Mouse (Mus musculus) kidney, postnatal 0 days (tissue): ENCODE data around the gene Ncan. TPM values are rescaled to one million over a fixed set of nuclear protein-coding genes. Genes with fewer than 3 reads are reported as not detected.
"Not testable (repeated sequence)": the region's sequence is repeated elsewhere in the genome, so short reads cannot be mapped to it uniquely, and the experiment has no call there.

Experiments used
- ATAC-seq: fragments of 200-750 bp; cut with Nextera tagmentation; replicated peaks from 2 replicates; pipeline ENCODE4 v1.8.0; 2017; ENCODE audit warnings: low read depth, moderate number of reproducible peaks, moderate TSS enrichment, moderate library complexity; ENCODE audit not compliant: low FRiP score
- DNase-seq: peaks from one replicate; pipeline ENCODE4 v3.0.0-alpha.2; 2016; ENCODE audit warnings: low spot score
- H3K27ac ChIP-seq: fragments of 300-500 bp; sonication (generic); 2 replicates; pipeline ENCODE4 v1.5.1; 2014; ENCODE audit warnings: mild to moderate bottlenecking
- H3K27me3 ChIP-seq: fragments of 300-500 bp; sonication (generic); 2 replicates; pipeline ENCODE4 v1.6.1; 2014; ENCODE audit warnings: low read length, mixed read lengths; ENCODE audit not compliant: insufficient read depth
- H3K36me3 ChIP-seq: fragments of 300-500 bp; sonication (generic); 2 replicates; pipeline ENCODE4 v1.6.1; 2014; ENCODE audit warnings: low read length, mixed read lengths; ENCODE audit not compliant: insufficient read depth
- H3K4me1 ChIP-seq: fragments of 300-500 bp; sonication (generic); replicated peaks from 2 replicates; pipeline ENCODE4 v1.6.1; 2014; ENCODE audit warnings: antibody characterized with exemption, low read length, mixed read lengths; ENCODE audit not compliant: insufficient read depth
- H3K4me2 ChIP-seq: fragments of 300-500 bp; sonication (generic); 2 replicates; pipeline ENCODE4 v1.6.1; 2014; ENCODE audit warnings: mild to moderate bottlenecking, low read length, moderate library complexity, mixed read lengths
- H3K4me3 ChIP-seq: fragments of 300-500 bp; sonication (generic); replicated peaks from 2 replicates; pipeline ENCODE4 v1.5.1; 2014; ENCODE audit warnings: low read depth, low read length
- H3K9ac ChIP-seq: fragments of 300-500 bp; sonication (generic); 2 replicates; pipeline ENCODE4 v1.6.1; 2014; ENCODE audit warnings: low read depth, low read length
- H3K9me3 ChIP-seq: fragments of 300-500 bp; sonication (generic); replicated peaks from 2 replicates; pipeline ENCODE4 v1.6.1; 2016; ENCODE audit warnings: low read length, inconsistent platforms, mixed read lengths
- CTCF ChIP-seq: IDR thresholded peaks from 2 replicates; pipeline ENCODE4 v1.5.1; 2016; ENCODE audit warnings: antibody characterized with exemption, low read depth, mild to moderate bottlenecking, moderate library complexity
- WGBS: fragments of 180-500 bp; shearing (Covaris S2); extraction: QIAGEN DNeasy Blood & Tissue Kit; methylation state at CpG from one replicate; pipeline ENCODE4 v1.1.7; 2014; 5-methylcytosine and 5-hydroxymethylcytosine counted together
- polyA plus RNA-seq: library from polyadenylated mRNA; unstranded; fragments of >200 nt; fragmentation: Nextera tagmentation; extraction: Ambion mirVana; gene quantifications from 2 replicates; pipeline ENCODE4 v1.2.1, GENCODE M21; 2015

Ncan gene
- polyA plus RNA-seq, 1 experiment from 2014 or later, result 0.03 TPM

GRCm38 (mm10) chr8:70073682-70074081, 47.0 kb downstream of the Ncan start:
- no peaks in the 10 kb centered on the region for H3K4me1 ChIP-seq
- H3K4me3 ChIP-seq, result no peak overlapping the region
- H3K9me3 ChIP-seq, result no peaks in the 10 kb centered on the region
- TF ChIP-seq CTCF, result no peak
- peaks cover 23% of the 10 kb centered on the region for H3K36me3 ChIP-seq
- no peak overlapping the region for H3K4me2 ChIP-seq
- H3K27ac ChIP-seq, result no peak overlapping the region
- H3K27me3 ChIP-seq, result no peaks in the 10 kb centered on the region
- DNase-seq, result no peak
- WGBS, result 78% methylated on average over 1 of the region's 1 CpGs
- no peak for ATAC-seq
- H3K9ac ChIP-seq, result no peak overlapping the region

DNA sequence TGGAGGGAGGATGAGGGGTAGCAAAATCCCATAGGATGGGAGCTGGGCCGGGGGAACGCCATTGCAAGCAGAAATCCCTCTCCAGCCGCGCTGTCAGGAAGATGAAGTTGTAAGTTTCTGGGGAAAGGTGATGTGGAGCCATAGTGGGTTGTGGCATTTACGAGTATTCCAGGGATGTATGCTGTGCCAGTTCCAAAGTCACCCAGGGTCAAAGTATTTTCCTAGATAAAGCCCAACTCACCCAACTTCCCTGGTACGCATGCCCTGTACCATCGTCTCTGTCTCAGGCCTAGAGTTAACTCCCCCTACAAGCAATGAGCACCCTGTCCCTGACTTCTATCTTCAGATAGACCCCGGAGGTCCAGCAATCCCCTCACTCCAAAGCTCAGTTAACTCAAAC, 47.6 kb downstream of the Ncan start:
- Histone ChIP-seq H3K36me3 (peaks cover 27% of the 10 kb centered on the region), H3K9me3 (no peaks in the 10 kb centered on the region), H3K4me1 (no peaks in the 10 kb centered on the region), H3K27ac (no peak overlapping the region), H3K4me3 (no peak overlapping the region), H3K4me2 (peak overlapping the region; percentile 57), H3K9ac (peak overlapping the region; percentile 40; the same call in 1 of the 2 replicates), H3K27me3 (no peaks in the 10 kb centered on the region)
- 65% methylated on average over 8 of the region's 8 CpGs for WGBS
- TF ChIP-seq CTCF, result no peak
- DNase-seq (no peak), ATAC-seq (no peak)

- Histone ChIP-seq H3K4me1 (no peaks in the 10 kb centered on the region), H3K4me3 (no peak within 1 kb of the TSS), H3K9me3 (no peaks in the 10 kb centered on the region), H3K27me3 (no peaks in the 10 kb centered on the region), H3K9ac (peak within 1 kb of the TSS; percentile 40; the same call in 1 of the 2 replicates), H3K36me3 (peaks cover 28% of the 10 kb centered on the region), H3K4me2 (peak within 1 kb of the TSS; percentile 57), H3K27ac (no peak within 1 kb of the TSS)
- 10% methylated on average over 21 of the region's 27 CpGs for WGBS
- peak; percentile 81 for ATAC-seq
- TF ChIP-seq CTCF, result no peak
- peak; percentile 45 for DNase-seq
Observed at GRCm38 (mm10) chr8:70072441-70073069, 48.1 kb downstream of the Ncan start, which contains the start of gene Tm6sf2. Tm6sf2 (plus strand) TSS chr8:70072924.

- H3K27me3 ChIP-seq, result no peaks in the 10 kb centered on the region
- no peaks in the 10 kb centered on the region for H3K4me1 ChIP-seq
- DNase-seq (no peak), ATAC-seq (peak; percentile 57)
- peaks cover 29% of the 10 kb centered on the region for H3K36me3 ChIP-seq
- no peak overlapping the region for H3K27ac ChIP-seq
- no peak overlapping the region for H3K4me2 ChIP-seq
- WGBS, result 78% methylated on average over 2 of the region's 2 CpGs
- no peaks in the 10 kb centered on the region for H3K9me3 ChIP-seq
- TF ChIP-seq CTCF, result no peak
- H3K4me3 ChIP-seq, result no peak overlapping the region
- H3K9ac ChIP-seq, result no peak overlapping the region
Observed at GRCm38 (mm10) chr8:70071836-70072440, 48.7 kb downstream of the Ncan start.

DNA sequence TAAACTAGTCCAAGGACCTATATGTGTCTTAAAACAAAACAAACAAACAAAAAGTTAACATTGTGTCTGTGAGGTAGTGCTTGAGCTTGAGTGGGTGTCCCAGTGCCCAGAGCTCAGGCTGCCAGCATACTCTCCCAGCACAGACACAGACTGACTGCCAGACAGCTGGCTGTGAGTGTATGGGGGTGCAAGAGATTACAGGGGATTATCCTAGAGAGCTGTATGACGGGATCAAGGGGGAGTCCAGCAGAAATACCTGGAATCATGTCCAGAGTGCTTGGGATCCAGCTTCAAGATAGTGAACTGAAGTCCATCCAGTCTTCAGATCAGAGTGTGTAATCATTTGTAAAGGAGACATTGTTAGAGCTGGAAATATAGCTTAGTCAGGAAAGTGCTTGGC, 63.0 kb downstream of the Ncan start:
- no peak for ATAC-seq
- DNase-seq, result no peak
- no peak for TF ChIP-seq CTCF
- Histone ChIP-seq H3K9ac (no peak overlapping the region), H3K4me3 (no peak overlapping the region), H3K4me1 (no peaks in the 10 kb centered on the region), H3K27ac (no peak overlapping the region), H3K9me3 (no peaks in the 10 kb centered on the region), H3K36me3 (peaks cover 69% of the 10 kb centered on the region), H3K27me3 (no peaks in the 10 kb centered on the region), H3K4me2 (no peak overlapping the region)
- WGBS, result 85% methylated on average over 1 of the region's 1 CpGs

GRCm38 (mm10) chr8:70050434-70050833, 70.2 kb downstream of the Ncan start:
- H3K27me3 ChIP-seq, H3K4me3 ChIP-seq, H3K9me3 ChIP-seq, H3K9ac ChIP-seq, DNase-seq, H3K27ac ChIP-seq, H3K4me1 ChIP-seq, ATAC-seq, H3K4me2 ChIP-seq: not testable (repeated sequence)
- 99% methylated on average over 5 of the region's 5 CpGs for WGBS
- peaks cover 34% of the 10 kb centered on the region for H3K36me3 ChIP-seq
